Mouse (Mus musculus): ENCODE measurements around the gene Rnf128. TPM values are rescaled to one million over a fixed set of nuclear protein-coding genes. Genes with fewer than 3 reads are reported as not detected.

Rnf128 gene
- 95.5 and 107 TPM in 2 replicates for polyA plus RNA-seq (2015; fragmentation: Nextera tagmentation; extraction: Ambion mirVana)

DNA sequence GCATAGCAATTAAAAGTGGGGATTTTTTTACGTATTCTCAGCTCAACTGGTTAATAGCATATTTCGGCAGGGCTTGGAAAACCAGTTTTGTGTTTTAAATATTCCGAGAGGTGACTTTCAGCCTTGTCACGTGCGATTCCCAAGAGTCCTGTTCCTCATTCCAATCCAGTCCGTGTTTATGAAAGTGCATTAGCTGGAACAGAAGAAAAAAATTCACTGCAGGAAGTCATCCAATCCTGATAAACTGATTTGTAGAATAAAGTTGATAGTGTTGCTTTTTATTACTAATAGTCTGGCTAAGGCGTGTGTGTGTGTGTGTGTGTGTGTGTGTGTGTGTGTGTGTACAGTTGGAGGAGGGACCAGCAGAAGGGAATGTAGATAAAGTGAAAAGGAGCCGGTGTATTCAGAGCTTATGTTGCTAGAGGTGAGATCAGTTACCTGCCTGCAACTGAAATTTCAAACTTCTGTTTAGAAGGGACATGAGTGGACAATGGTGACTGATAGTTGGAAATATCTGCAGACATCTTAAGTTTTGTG lies at the start of gene Rnf128:
Rnf128 (plus strand) TSS at position 392 of the 537 bp plus-strand sequence.

DNA sequence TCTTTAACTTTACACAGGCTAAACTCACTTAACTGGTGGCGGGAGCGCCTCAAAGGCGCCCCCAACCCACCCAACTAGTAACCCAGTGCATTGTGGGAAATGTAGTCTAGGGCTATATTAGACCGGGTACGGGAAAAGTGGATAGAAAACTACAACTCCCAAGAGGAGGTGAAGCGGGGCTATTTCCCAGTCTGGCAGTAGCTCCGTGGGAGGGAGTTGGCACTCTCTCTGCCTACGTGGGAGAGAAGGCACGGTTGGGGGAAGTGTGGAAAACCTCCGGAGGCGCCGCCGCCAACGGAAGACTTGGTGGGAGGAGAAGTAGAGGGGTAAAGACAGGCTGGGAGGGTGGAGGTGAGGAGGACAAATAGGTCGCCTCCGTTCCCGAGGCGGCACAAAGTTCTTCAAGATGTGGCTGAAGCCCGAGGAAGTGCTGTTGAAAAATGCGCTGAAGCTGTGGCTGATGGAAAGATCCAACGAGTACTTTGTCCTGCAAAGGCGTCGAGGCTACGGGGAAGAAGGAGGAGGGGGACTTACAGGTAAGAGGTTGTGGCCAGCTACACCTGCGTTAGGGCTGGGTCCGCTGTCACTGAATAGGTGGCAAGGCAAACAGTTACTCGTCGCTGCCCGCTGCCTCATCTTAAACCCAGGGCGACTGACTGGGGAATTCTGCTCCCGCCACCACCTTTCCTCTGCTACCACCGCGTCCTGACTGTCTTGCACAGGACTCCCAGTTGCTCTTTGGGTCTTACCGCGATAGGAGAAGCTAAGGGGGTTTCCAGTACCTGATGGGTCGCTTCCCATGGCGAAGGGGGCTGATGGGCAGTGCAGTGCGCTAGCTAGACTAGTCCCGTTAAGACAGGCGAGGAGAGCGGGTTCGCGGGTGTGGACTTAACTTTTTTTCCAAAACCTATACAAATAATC lies 121.9 kb downstream of the Rnf128 start, which contains the start of gene Tbc1d8b:
Tbc1d8b (plus strand) TSS at position 222 of the 921 bp plus-strand sequence.

DNA sequence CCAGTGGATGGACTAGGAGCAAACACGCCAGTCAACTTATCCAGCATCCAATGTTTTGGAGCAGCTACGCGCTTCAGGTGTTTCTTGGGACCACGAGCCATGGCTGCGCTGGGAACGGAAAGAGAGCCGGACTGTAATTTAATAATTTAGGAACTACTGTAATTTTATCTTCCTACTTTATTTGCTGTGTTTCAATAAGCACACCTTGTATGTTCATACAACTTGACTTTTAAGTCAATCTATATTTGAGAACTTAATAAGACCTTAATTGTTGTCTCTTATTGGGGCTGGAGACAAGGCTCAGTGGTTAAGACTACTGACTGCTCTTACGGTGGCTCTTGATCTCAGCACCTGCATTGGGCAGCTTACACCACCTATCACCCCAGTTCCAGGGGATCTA lies 151.3 kb downstream of the Rnf128 start, which contains the start of gene Gm15013:
Gm15013 (minus strand) TSS at position 101 of the 400 bp plus-strand sequence.

Other genes with a start within 250 kb of the Rnf128 start
- not detected in 2 replicates for gene Trap1a, start 229.6 kb upstream of the Rnf128 start, polyA plus RNA-seq (2015; fragmentation: Nextera tagmentation; extraction: Ambion mirVana)
- gene D330045A20Rik, start 82.9 kb upstream of the Rnf128 start, polyA plus RNA-seq (2015; fragmentation: Nextera tagmentation; extraction: Ambion mirVana): 3.4 and 3.9 TPM in 2 replicates
- 2.3 and 3.4 TPM in 2 replicates for gene Tbc1d8b, start 121.7 kb downstream of the Rnf128 start, polyA plus RNA-seq (2015; fragmentation: Nextera tagmentation; extraction: Ambion mirVana)
- gene Gm15013, start 151.2 kb downstream of the Rnf128 start, polyA plus RNA-seq (2015; fragmentation: Nextera tagmentation; extraction: Ambion mirVana): 0.39 TPM in 1 of 2 replicates, not detected in the other
- gene Ripply1, start 219.0 kb downstream of the Rnf128 start, polyA plus RNA-seq (2015; fragmentation: Nextera tagmentation; extraction: Ambion mirVana): 0.27 and 0.33 TPM in 2 replicates
- 0.67 and 0.85 TPM in 2 replicates for gene Cldn2, start 237.5 kb downstream of the Rnf128 start, polyA plus RNA-seq (2015; fragmentation: Nextera tagmentation; extraction: Ambion mirVana)

Measured in urinary bladder, postnatal 0 days (tissue).